Mouse (Mus musculus): ENCODE results near the gene Tdpoz3. TPM values are rescaled to one million over a fixed set of nuclear protein-coding genes. Genes with fewer than 3 reads are reported as not detected.
"Not testable (repeated sequence)": the region's sequence is repeated elsewhere in the genome, so short reads cannot be mapped to it uniquely, and the experiment has no call there.

The Tdpoz3 gene
- total RNA-seq (2021): not detected
- long read RNA-seq, experiment 1: 0 reads
- long read RNA-seq, experiment 2: 0 reads

DNA sequence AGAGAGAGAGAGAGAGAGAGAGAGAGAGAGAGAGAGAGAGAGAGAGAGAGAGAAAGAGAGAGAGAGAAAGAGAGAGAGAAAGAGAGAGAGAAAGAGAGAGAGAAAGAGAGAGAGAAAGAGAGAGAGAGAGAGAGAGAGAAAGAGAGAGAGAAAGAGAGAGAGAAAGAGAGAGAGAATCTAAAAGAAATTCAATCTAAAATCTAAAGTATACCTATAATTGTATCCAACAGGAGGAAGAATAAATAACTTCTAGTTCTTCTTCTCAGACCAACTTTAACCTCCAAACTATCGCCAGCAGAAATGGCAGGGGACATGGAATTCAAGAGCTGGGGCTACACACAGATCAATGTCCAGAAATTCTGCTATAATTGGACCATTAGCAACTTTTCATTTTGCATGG, at the start of gene Tdpoz3:
Tdpoz3 (plus strand) TSS at position 301 of the 400 bp plus-strand sequence.
- not testable (repeated sequence) for DNase-seq (ENCODE audit: low spot score in 2 of 2)

DNA sequence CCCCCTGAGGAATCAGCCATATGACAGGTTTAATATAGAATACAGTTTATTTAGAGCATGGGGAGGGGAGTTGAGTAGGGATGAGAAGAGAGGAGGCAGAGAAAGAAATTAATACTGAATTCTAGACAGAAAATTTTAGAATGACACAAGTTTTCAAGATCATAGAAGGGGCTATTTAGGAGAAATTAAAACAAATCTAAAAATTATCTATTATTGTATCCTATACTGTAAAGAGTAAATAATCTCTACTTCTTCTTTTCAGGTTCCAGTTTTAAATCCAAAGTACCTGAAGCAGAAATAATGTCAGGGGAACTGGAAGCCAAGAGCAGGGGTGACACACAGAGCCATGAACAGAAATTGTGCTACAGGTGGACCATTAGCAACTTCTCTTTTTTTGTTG, 29.7 kb upstream of the Tdpoz3 start, which contains the start of gene Tdpoz4:
Tdpoz4 (plus strand) TSS at position 301 of the 400 bp plus-strand sequence.
- not testable (repeated sequence) for DNase-seq (ENCODE audit: low spot score in 2 of 2)

DNA sequence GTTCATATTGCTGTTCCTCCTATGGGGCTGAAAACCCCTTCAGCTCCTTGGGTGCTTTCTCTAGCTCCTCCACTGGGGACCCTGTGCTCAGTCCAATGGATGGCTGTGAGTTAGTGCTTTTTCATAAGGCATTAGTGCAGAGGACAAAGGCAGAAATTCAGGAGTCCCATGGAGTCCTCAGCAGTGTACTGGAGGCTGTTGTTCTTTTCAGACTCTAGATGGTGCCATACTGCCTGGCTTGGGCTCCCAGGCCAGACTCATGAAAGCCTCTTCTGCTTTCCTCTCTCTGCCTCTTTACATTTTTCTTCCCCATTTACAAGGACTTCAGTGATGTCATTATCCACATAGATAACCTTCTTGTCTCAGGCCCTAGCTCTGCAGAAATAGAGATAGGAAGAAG, 12.5 kb upstream of the Tdpoz3 start:
- not testable (repeated sequence) for DNase-seq (ENCODE audit: low spot score in 2 of 2)

DNA sequence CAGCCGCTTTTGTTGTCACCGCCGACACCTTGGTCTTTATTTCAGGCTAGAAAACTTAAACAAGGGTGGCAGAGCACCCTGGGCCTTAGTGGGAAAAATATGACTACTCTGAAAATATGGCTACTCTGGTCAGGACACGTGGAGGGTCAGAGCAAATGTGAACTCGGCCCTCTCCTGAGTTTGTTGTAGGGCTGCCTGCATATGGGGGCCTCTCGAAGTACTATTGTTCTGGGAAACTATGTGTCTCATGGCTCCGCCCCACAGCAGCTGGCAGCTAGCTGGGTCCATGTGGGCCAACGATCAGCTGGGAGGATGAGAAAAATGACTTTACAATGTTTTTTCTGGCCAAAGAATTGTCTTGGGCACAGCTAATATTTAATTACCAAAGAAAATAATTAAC, 33.1 kb downstream of the Tdpoz3 start:
- DNase-seq (ENCODE audit: low spot score in 2 of 2): not testable (repeated sequence)

DNA sequence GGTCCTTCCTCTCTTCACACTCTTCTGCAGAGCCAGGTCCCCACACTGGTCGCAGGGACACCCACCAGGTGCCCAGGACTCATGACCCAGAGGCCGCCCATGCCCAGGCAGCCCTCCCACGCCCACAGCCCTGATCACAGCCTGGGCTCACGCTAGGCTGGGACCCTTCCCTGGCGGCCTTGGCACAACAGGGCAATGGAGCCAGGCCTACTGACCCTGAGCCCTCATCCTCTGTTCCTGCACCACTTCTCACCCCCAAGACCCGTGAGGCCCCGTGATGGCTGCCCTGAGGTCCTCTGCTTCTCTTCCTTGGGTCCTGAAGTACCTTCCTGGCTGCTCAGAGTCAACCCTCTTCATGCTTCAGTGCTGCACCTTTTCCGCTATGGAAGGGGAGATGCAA, 44.8 kb downstream of the Tdpoz3 start:
- DNase-seq (ENCODE audit: low spot score in 2 of 2): not testable (repeated sequence)

Other genes with a start within 250 kb of the Tdpoz3 start
- gene Tdpoz2, start 173.3 kb upstream of the Tdpoz3 start, total RNA-seq (2021): not detected
- gene Tdpoz1, start 149.7 kb upstream of the Tdpoz3 start, total RNA-seq (2021): not detected
- not detected for gene Gm37596, start 132.9 kb upstream of the Tdpoz3 start, total RNA-seq (2021)
- gene Gm5773, start 53.0 kb upstream of the Tdpoz3 start, total RNA-seq (2021): not detected
- gene Tdpoz4, start 29.6 kb upstream of the Tdpoz3 start, total RNA-seq (2021): not detected
- gene Gm9117, start 117.5 kb downstream of the Tdpoz3 start, total RNA-seq (2021): not detected
- not detected for gene Tdpoz5, start 135.3 kb downstream of the Tdpoz3 start, total RNA-seq (2021)
- gene Gm9125, start 228.9 kb downstream of the Tdpoz3 start, total RNA-seq (2021): not detected
- not detected for gene Gm10697, start 246.6 kb downstream of the Tdpoz3 start, total RNA-seq (2021)

All from adrenal gland, adult 18-20 months (tissue).